Mouse (Mus musculus) erythroid progenitor cell, adult 5-6 weeks (primary cell): ENCODE measurements around the gene Thumpd2. TPM values are rescaled to one million over a fixed set of nuclear protein-coding genes. Genes with fewer than 3 reads are reported as not detected.

ENCODE experiments used
- ATAC-seq: replicated peaks from 2 replicates; pipeline ENCODE4 v1.8.0; 2016; ENCODE audit warnings: moderate number of reproducible peaks, mild to moderate bottlenecking, moderate TSS enrichment, inconsistent platforms; ENCODE audit not compliant: poor library complexity, low FRiP score, severe bottlenecking
- total RNA-seq, 2 experiments: library from RNA; stranded (forward) in 1 of 2; stranded (reverse) in 1 of 2; fragments of 150-400 nt in 1 of 2; fragments of 186-747, 209-891 nt in 1 of 2; gene quantifications; 2 replicates each; pipeline versions ENCODE4 v1.2.3 to v1.2.4; 2015 to 2017; ENCODE audit warnings: low replicate concordance in 2 of 2

Thumpd2 gene
- total RNA-seq, 2 experiments from 2014 or later: 1.1 TPM; not detected in 1

- ATAC-seq: no peak
These were observed 83.0 kb downstream of the Thumpd2 start for GRCm38 (mm10) chr17:80981721-80982411.

- ATAC-seq: no peak
These were observed 84.8 kb downstream of the Thumpd2 start for GRCm38 (mm10) chr17:80980096-80980495.

- no peak for ATAC-seq
These were observed 87.6 kb downstream of the Thumpd2 start for GRCm38 (mm10) chr17:80977245-80977644.

Other genes with a start within 250 kb of the Thumpd2 start
- gene Tmem178, start 120.5 kb downstream of the Thumpd2 start, total RNA-seq (2015; ENCODE audit: low replicate concordance): not detected in 2 replicates
- gene Tmem178, start 120.5 kb downstream of the Thumpd2 start, total RNA-seq (2017; ENCODE audit: low replicate concordance): not detected in 2 replicates